Mouse (Mus musculus) cerebellum, adult 9-11 months (tissue): ENCODE results near the gene Abhd17b.
"Not testable (repeated sequence)": the region's sequence is repeated elsewhere in the genome, so short reads cannot be mapped to it uniquely, and the experiment has no call there.

Experiments
- DNase-seq: peaks from one replicate; pipeline ENCODE4 v3.0.0; 2022

The Abhd17b gene

DNA sequence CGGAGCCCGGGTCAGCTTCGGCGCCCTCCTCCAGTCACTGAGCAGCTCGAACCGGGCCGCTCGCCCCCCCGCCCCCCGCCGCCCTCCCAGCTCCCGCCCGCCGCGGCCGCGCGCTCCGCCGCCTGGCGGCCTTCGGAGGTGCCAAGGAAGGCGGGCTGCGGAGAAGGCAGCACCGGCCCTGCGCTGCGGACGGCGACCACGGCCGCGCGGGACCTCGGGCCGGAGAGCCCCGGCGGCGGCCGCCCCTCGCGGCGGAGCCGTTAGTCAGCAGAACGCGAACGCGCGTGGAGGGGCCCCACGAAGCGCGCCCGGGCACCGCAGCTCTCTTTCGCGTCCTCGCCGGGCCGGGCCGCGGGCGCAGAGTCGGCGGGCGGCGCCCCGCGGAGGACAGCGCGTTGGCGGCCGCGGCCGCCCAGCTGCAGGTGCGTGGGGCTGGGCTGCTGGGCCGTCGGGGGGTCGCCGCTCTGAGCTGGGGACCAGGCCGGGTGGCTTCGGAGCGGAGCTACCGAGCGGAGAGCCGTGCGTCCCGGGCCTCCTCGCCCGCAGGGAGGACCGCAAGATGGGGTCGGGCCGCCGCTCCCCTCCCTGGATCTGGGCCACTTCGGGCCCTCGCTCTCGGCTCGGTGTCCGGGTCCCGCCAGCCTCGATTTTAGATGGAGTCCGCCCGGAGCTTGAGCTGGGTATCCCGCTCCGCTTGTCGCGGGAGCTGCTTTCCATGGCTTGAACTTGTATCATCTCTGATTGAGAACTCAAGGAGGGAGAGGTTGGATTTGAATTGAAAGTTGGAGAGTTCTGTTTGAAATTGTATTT lies at the start of gene Abhd17b:
Gene Abhd17b, plus strand, starts transcription at position 14 of the 810 bp plus-strand sequence.
- DNase-seq: peak; percentile 72

DNA sequence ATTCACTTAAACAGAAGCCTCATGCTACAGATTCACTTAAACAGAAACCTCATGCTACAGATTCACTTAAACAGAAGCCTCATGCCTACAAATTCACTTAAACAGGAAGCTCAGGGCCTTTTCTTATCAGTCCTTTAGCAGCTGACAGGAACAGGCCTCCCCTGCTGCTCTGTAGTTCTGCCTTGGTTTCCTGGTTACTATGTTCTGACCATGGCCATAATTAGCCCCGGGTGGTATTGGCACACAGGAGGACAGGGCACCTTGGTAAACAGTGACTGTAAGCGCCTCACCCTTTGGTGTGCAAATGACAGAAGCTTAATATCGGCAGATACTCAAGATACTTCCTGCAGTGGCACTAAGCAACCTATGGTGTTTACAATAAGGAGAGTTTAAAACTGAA lies 49.1 kb upstream of the Abhd17b start:
- no peak for DNase-seq

DNA sequence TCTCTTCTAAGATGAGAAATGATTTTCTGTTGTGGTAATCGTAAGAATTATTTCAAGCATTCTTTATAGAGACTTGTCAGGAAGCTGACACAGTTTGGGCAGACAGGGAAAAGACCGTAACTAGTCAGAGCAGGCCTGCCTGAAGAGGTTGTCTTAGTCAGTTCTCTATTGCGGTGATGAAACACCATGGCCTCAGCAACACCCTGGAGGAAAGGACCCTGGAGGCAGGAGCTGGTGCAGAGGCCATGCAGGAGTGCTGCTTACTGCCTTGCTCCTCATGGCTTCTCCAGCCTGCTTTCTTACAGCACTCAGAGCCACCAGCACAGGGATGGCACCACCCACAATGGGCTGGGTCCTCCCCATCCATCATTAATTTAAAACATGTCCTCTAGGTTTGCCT lies 47.7 kb upstream of the Abhd17b start:
- DNase-seq: no peak

DNA sequence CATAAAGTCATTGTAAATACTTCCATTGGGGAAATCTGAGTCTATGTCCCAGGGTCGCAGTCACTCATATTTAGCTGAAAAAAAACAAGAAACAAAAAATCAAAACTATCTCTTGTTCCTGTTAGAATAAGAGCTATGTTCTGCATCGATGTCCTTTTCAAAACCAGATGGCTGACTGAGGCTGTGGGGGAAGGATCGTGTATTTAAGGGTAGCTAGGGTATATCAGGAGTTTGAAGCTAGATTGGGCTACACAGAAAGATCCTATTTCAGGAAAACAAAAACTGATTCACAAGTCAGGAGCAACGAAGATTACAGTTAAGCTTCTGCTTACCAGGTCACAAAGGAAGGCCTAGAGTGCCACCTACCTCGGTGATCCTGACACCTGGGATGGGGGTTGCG lies 42.7 kb upstream of the Abhd17b start:
- no peak for DNase-seq

DNA sequence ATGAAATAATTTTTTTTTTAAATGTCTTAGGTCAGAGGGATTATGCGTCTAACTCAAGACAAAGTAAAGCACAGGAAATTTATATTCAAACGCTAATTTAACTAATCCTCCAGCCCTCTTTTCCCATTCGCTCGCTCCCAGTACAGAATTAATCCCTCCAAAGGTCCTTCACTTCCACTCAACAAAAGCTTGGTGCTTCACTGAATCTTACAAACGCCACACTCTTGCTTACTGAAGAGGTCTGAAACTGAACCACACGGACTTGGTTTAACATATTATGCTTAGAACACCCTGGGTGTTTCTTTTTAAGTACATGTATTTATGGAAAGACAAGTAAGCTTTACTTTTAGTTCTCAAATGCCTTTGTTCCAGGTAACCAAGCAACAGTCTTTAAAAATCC lies 41.7 kb upstream of the Abhd17b start:
- no peak for DNase-seq

DNA sequence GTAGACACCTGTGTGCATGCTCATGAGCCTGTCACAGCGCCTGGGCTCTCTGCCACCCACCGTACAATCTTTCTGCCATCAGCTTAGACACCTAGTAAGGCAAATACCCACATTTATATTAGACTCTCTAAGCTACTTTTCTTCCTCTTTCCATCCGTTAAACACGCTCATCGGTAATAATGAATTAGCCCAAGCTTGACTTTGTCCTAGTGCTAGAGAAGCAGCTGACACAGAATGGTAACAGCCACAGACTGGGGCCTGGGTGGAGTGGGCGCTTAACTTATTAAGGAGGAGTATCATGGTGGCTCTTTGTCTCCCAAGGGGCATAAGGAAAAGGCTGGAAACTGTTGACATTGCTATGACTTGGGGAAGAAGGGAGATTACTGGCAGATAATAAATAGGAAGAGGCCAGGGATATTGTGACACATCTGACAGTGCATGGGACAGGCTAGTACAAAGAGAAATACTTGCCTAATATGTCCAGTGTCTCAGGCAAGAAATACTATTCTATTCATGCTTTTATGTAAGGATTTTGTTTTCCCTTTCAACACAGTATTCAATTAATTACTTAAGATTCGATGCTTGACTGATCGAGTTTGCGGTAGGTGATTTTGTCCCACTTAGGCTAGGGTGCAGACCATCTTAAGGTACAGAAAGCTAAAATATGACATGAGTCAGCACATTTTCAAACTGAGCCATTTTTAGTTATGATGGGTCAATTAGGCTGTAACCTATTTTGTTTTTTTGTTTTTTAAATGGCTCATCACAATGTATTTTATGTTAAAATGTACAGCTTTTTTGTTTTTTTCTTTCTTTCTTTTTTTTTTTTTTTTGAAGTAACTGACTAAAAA lies 41.0 kb upstream of the Abhd17b start:
- DNase-seq: no peak

DNA sequence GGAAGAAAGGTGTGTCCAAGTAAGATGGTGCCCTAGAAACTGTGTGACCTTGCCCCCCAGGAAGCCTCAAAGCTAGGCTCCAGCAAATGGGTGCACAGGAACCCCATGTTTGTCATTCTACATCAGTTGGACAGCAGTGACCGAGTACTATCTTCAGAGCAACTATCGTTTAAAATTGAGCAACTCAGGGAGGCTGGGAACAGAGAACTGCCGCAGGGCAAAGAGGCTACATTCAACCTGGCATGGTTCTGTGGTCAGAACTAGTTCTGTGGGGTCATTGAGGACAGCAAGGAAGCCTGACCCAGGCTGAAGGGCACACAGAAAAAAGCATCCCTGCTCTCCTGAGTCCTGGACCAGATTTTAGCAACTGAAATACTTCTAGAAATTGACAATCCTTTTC lies 37.2 kb upstream of the Abhd17b start:
- no peak for DNase-seq

DNA sequence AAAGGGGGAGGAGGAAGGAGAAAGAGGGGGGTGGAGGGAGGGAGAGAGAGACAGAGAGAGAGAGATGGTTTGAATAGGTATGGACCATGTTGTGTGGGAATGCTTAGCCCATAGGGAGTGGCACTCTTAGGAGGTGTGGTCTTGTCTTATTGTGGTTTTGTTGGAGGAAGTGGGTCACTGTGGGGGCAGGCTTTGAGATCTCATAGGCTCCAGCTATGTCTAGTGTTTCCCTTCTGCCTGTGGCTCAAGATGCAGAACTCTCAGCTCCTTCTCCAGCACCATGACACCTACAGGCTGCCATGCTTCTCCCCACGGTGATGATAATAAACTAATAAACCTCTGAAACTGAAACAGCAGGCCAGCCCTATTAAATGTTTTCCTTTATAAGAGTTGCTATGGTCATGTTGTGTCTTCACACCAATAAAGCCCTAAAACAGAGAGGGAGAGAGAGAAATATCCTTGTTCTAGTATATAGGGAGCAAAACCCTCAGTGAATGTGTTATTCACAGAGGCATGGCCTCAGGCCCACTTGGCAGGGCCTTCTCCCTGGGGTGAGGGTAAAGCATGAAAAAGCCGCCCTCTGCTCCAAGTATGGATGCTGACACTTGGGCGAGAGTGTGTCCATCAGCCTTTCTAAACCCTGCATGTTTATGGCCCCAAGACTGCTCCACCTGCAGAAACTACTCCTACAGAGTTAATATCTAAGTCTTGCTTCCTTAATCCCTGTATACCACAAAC lies 29.4 kb upstream of the Abhd17b start:
- no peak for DNase-seq

DNA sequence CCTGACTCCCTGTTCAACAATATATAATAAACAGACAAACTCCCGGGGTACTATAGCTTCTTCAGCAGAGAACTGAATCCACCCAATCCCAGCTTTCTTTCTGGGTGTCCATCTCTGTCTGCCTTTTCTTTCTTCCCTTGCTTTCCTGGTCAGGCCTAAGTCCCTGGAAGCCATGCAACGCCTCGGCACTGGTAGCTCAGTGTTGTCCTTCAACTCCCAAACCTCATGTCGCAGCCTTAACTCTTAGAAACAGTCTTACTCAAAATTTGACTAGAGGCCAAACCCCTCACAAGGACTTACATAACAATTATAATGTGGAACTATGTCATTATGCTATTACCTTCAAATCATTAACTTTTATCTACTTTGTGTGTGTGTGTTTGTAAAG lies 28.8 kb upstream of the Abhd17b start:
- no peak for DNase-seq

DNA sequence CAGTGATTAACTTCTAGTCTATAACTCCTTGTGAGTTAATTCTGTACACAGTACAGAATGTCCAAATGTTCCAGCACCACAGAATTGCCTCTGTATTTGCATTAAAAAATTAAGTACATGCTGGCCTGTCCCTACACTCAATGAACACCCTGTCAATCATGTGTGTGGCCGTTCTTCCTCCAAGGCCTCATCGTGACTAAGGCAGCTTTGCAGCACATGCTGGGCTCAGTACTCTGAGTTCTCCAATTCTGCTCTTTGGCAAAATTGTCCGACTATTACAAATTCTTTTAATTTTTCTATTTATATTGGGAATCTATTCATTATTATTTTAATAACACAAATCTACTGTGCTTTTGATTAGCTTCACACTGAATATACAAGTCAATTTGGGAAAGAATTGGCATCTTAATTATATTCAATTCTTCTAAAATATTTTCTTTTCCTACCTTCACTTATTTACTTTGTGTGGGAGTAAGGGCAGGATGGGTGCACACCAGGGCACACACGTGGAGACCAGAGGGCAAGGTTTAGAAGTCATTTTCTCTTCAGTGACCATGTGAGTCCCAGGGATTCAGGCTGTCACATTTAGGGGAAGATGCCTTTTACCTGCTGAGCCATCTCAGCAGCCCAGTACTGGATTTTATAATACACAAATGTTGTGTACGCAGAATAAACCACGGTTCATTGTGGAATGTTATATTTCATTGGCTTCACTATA lies 26.6 kb upstream of the Abhd17b start:
- DNase-seq: no peak

DNA sequence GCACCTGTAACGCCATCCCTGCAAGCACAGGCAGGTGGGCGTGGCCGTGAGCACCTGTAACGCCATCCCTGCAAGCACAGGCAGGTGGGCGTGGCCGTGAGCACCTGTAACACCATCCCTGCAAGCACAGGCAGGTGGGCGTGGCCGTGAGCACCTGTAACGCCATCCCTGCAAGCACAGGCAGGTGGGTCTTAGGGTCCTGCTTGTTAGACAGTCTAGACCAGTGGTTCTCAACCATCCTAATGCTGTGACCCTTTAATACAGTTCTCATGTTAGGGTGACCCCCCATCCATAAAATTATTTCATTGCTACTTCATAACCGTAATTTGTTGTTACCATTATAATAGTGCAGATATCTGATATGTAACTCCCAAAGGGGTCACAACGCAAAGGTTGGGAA lies 24.5 kb upstream of the Abhd17b start:
- not testable (repeated sequence) for DNase-seq

DNA sequence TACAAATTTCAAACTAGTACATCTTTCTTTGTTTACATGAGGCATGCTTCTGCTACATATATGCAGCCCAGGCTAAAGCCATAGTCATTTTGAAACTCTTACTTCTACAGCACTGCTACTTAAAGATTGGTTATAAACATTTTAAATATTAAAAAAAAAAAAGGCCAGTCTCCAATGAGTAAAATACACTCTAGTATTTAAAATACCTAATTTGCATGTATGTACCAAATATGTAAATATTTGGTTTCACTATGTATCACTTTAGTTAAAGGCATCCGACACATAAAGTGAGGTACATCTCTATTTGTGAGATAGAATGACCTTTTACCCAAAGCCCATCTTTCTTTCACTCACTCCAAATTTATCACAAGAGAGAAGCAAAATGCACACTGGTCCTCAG lies 24.0 kb upstream of the Abhd17b start:
- no peak for DNase-seq

DNA sequence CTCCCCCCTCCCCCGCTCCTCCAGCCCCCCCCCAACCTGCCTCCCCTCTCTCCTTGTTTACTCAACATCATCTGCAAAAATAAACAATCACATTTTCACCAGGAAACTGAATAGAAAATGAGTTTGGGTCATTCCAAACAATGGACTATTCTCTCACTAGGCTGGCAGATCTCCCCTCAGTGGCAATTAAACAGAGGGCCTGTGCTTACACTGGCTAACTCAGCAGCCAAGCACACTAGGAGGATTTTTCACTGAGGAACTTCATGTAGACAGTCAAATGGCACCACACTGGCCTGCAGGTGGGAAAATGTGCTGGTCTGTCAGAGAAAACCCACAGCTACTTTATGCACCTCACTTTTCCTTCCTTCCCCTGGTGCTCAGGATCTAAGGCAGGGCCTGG lies 23.5 kb upstream of the Abhd17b start:
- no peak for DNase-seq

DNA sequence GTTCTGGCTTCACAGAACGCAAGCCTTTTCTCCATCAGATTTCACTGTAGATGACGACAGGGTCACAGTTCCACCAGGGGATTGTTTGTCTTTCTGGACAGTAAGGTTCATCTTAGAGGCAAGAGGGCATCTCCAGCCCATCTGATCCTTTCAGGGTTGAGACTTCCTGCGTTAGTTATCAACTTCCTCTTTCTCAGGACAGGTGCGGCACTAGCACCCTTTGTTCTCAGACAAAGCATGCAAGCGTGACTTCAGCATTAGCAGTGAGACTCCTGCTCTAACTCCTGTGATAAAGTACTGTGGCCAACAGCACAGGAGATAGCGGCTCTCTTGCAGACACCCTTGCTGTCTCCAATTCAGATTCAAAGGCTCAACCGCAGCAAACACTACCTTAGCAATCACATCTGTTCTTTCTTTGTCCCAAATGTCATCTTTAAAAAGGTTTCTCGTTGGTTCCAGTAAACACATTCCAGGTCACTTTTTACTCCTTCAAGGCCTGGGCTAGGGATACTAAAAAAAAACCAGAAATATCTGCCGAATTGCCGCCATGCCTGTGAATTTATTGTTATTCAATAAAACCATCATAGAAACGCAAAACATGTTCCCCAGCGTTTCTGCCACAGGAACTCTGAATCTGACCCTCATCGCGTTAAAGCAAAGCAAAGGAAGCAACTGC lies 22.2 kb upstream of the Abhd17b start:
- DNase-seq: no peak

DNA sequence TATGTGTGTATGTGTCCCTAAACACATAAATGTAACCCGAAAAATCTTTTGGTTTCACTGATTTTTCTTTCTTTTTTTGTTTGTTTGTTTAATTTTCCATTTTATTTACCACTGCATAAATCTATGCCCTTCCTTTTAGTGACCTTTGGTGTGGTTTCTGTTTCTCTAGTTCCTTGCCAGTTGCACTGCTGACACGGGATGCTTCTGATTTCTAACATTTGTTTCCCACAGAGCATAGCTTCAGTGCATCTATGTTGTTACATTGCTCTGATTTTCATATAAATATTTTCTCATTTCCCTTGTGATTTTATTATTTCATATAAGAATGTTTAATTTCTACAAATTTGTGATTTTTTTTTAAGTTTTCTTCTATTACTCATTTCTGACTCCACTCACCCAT lies 17.6 kb upstream of the Abhd17b start:
- DNase-seq: no peak

DNA sequence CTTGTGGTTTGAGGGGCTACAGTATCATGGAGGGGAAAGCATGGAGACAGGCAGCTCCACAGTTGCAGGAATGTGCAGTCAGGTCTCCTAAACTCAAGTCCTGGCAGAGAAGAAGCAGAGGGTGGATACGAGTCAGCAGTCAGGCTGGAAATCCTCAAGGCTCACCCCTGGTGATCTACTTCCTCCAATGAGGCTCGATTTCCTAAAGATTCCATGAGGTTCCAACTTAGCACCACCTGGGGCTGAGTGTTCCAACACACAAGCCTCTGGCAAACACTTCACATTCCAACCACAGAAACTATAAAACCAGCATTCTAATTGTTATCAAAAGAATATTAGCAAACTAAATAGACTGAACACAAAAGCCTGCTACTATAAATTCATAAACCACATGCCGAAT lies 16.1 kb upstream of the Abhd17b start:
- no peak for DNase-seq

DNA sequence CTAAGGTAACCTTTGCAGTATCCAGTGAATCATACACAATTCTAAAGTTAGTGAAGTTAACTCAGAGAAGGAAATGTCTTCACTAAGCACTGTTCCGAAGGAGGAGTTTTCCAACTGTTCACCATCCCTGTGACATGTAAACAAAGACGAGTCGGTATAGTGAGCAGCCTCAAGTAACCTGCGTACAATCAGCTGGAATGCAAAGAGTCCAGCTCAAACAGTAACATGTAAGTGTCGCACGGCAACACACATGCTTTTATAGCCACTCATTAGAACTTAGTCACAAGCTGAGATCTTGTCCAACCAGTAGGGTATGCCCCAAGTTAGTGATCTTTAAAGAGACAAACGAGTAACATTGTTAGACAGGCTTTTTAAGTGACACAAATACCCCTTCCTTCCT lies 15.3 kb upstream of the Abhd17b start:
- DNase-seq: no peak

DNA sequence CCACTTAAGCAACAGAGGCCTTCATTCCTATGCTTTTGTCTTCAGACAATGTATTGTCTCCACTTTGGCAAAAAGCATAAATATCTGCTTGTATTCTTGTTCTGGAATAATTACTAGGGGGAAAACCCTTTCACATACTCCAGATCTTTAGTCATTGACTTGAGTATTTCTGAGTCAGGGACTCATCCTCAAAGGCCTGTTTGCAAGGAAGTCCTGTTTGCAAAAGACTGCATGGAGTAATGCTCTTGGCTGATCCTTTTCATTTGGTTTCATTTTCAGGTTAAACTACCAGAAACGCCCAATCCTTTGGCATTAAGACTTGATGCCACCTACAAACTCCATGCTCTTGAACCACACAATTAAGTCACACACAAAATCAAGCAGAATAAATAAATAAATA lies 9.1 kb upstream of the Abhd17b start:
- DNase-seq: no peak

DNA sequence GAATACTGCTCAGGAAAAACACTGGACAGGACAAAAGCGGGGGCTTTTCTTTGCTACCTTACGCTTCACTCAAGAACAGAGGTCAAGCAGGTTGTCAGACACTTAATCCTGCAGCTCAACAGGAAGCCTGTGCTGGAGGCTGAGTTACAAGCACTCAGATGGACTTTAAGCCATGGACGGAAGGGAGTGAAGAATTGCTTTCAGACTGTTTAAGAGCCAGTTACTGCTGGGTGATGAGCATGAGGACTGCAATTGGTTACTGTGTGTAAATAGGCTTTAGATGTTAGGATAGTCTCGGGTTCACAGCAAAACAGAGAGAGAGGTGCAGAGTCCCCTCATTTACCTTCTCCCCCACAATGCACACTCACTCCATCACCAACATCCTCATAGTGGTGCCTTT lies 7.7 kb upstream of the Abhd17b start:
- no peak for DNase-seq

DNA sequence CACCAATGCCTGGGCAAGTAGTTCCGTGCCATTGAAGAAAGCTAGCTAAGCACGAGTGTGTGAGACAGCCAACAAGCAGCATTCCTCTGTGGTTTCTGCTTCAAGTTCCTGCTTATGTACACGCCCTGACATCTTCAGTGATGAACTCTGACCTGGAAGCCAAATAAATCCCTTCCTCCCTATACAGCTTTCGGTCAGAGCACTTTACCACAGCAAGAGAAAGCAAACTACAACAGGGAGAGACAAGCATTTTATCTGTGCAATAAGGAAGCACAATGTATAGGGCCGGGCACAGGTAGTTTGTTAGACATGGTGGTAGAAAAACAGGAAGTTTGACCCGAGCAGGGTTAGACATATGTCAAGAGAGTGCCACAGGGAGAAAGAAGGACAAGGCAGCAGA lies 6.8 kb upstream of the Abhd17b start:
- no peak for DNase-seq

DNA sequence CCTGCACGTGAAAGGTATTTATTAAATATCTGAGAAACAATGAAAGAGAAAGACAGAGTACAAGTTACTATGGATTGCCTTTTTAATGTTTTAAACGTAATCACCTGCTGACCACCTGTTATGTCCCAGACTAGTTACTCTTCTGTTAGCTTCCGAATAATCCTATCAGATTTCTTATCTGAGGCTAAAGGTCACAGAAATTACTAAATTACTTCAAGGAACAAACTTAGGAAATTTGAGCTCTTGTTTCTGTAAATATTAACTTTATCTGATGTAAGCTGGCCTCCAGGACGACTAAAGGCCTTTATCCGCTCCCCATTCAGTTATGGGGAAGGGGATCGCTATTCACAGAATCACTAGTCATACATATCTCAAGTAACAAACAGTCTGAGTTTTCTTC lies 1.3 kb upstream of the Abhd17b start:
- no peak for DNase-seq
